In the genomic region with DNA sequence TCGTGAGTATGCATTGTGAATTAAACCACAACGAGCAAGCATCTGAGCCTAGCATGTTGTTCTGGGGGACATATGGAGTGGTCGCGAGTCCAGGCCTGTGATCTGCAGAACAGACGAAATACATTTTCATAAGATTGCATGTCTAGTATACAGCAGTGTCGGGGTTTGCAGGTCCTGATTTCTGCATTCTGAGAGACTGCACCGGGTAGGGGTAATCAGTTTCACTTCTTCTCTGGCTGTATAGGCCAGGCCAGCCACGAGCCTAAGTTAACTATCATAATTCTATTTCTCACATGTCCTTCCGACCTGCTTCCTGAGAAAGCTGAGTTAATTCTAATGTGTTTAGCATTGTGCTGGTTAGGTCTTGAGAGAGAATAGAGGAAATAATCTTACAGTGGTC, we compare ENCODE assay signal across 24 mouse cellular contexts. TPM values are rescaled to one million over a fixed set of nuclear protein-coding genes. Genes with fewer than 3 reads are reported as not detected.
DNase-seq lines count a peak whose midpoint lies in the region; ATAC-seq lines count a peak whose summit lies in the region.
"Had no signal": no experiment of that assay in that cellular context is flagged by ENCODE, and none has a peak within 500 bp of the region (broad histone marks: within the 10 kb centered on the region; RNA-seq: fewer than 3 reads in every experiment).

No protein-coding gene starts in this region.

- peaks cover 39% of the 10 kb centered on the region for H3K36me3 ChIP-seq in hindbrain, embryonic 13.5 days

- ATAC-seq in common myeloid progenitor, adult 5-6 weeks (replicated peaks; ENCODE audit: low read depth, poor library complexity, severe bottlenecking) = peak; percentile 27; the same call in 1 of the 2 replicates
- peak; percentile 51 for ATAC-seq in megakaryocyte, adult 5-6 weeks (ENCODE audit: poor library complexity, severe bottlenecking)
- ATAC-seq in hindbrain, embryonic 13.5 days (ENCODE audit: low FRiP score) = no peak
- ATAC-seq: forebrain, embryonic 13.5 days; forebrain, postnatal 0 days had no signal

- H3K4me1 ChIP-seq in hindbrain, embryonic 13.5 days (replicated peaks) = no peaks in the 10 kb centered on the region
- H3K4me1 ChIP-seq: forebrain, embryonic 10.5 days; forebrain, embryonic 13.5 days; heart, embryonic 10.5 days; hindbrain, embryonic 15.5 days had no signal

- H3K27me3 ChIP-seq in hindbrain, embryonic 13.5 days = no peaks in the 10 kb centered on the region
- H3K27me3 ChIP-seq: forebrain, embryonic 13.5 days; heart, embryonic 13.5 days; hindbrain, embryonic 15.5 days had no signal

- H3K27ac ChIP-seq in hindbrain, embryonic 13.5 days = no peak overlapping the region
- H3K27ac ChIP-seq: forebrain, embryonic 10.5 days; forebrain, embryonic 13.5 days; gastrocnemius, adult 2 months; heart, adult 2 months; heart, embryonic 10.5 days; heart, embryonic 13.5 days; hindbrain, embryonic 15.5 days had no signal

- peak; percentile 85 for DNase-seq in A20 (ENCODE audit: low read depth, low spot score)
- no peak for DNase-seq in left cerebral cortex, adult 8-10 months (ENCODE audit: low spot score in 2 of 2)
- no peak for DNase-seq in heart, adult 18-20 months
- DNase-seq: adrenal gland, adult 2 months; adrenal gland, postnatal 14 days; B cell, adult 2 months; cerebellum, adult 11-12 months; cerebellum, adult 8-10 months; cerebellum, postnatal 10 days; cerebellum, postnatal 36 days; forebrain, postnatal 0 days; gastrocnemius, adult 2 months; gastrocnemius, postnatal 14 days; heart, adult 2 months; heart, postnatal 14 days; heart, postnatal 4 days had no signal

- no peak overlapping the region for H3K4me2 ChIP-seq in hindbrain, embryonic 13.5 days
- H3K4me2 ChIP-seq: forebrain, embryonic 13.5 days; heart, embryonic 13.5 days; hindbrain, embryonic 15.5 days had no signal

- no peak overlapping the region for H3K9ac ChIP-seq in hindbrain, embryonic 13.5 days
- H3K9ac ChIP-seq: forebrain, embryonic 13.5 days; forebrain, postnatal 0 days; heart, embryonic 13.5 days; hindbrain, embryonic 15.5 days had no signal

- 96% methylated on average over 9 of the region's 9 CpGs for WGBS in hindbrain, embryonic 13.5 days

- no peak overlapping the region for H3K4me3 ChIP-seq in hindbrain, embryonic 13.5 days
- H3K4me3 ChIP-seq: forebrain, embryonic 10.5 days; forebrain, embryonic 13.5 days; gastrocnemius, adult 2 months; heart, adult 2 months; heart, embryonic 10.5 days; heart, embryonic 13.5 days; hindbrain, embryonic 15.5 days had no signal

- no peaks in the 10 kb centered on the region for H3K9me3 ChIP-seq in hindbrain, embryonic 13.5 days
- H3K9me3 ChIP-seq: forebrain, embryonic 10.5 days; forebrain, embryonic 13.5 days; heart, embryonic 10.5 days; heart, embryonic 13.5 days; hindbrain, embryonic 15.5 days had no signal

RNA-seq across cellular contexts. Expression of a gene that starts 52.9 kb away (rescaled TPM):
- 100 and 108 TPM in 2 replicates for total RNA-seq in common myeloid progenitor, adult 5-6 weeks (2017)
- 41.2 and 47.1 TPM in 2 replicates for total RNA-seq in megakaryocyte, adult 5-6 weeks (2015)
- total RNA-seq in megakaryocyte, adult 5-6 weeks (2017) = 32.2 and 45.0 TPM in 2 replicates
- total RNA-seq in left cerebral cortex, adult 8-10 months (2022) = 10 to 100 TPM; 35.0 to 40.4 (median 37.2) TPM
- polyA plus RNA-seq in hindbrain, embryonic 13.5 days (2015; fragmentation: Nextera tagmentation; extraction: Ambion mirVana) = 35.3 and 35.7 TPM in 2 replicates
- total RNA-seq in heart, adult 18-20 months (2021) = 10 to 100 TPM; 59.2 to 97.0 TPM
